Mouse (Mus musculus) liver, postnatal 0 days (tissue): ENCODE measurements around the gene Taf3. TPM values are rescaled to one million over a fixed set of nuclear protein-coding genes. Genes with fewer than 3 reads are reported as not detected.

Experiments
- ATAC-seq: fragments of 200-750 bp; cut with Nextera tagmentation; 2 replicates; pipeline ENCODE4 v1.8.0; 2017; ENCODE audit warnings: mild to moderate bottlenecking, moderate library complexity
- DNase-seq: peaks from one replicate; pipeline ENCODE4 v3.0.0-alpha.2; 2016
- H3K27ac ChIP-seq: fragments of 300-500 bp; sonication (generic); 2 replicates; pipeline ENCODE4 v1.5.1; 2014; ENCODE audit warnings: antibody characterized with exemption, moderate library complexity, mild to moderate bottlenecking, low read depth
- H3K27me3 ChIP-seq: fragments of 300-500 bp; sonication (generic); 2 replicates; pipeline ENCODE4 v1.6.1; 2014; ENCODE audit warnings: low read length, control low read depth, mixed read lengths; ENCODE audit not compliant: insufficient read depth
- H3K36me3 ChIP-seq: fragments of 300-500 bp; sonication (generic); replicated peaks from 2 replicates; pipeline ENCODE4 v1.6.1; 2014; ENCODE audit warnings: mild to moderate bottlenecking, control low read depth, low read length, moderate library complexity, mixed read lengths; ENCODE audit not compliant: insufficient read depth
- H3K4me1 ChIP-seq: fragments of 300-500 bp; sonication (generic); 2 replicates; pipeline ENCODE4 v1.6.1; 2014; ENCODE audit warnings: antibody characterized with exemption, mild to moderate bottlenecking, control low read depth; ENCODE audit not compliant: insufficient read depth
- H3K4me2 ChIP-seq: fragments of 300-500 bp; sonication (generic); 2 replicates; pipeline ENCODE4 v1.6.1; 2014; ENCODE audit warnings: low read depth, mild to moderate bottlenecking, low read length, moderate library complexity, mixed read lengths
- H3K4me3 ChIP-seq: fragments of 300-500 bp; sonication (generic); 2 replicates; pipeline ENCODE4 v1.5.1; 2014; ENCODE audit warnings: low read depth, low read length
- H3K9ac ChIP-seq: fragments of 300-500 bp; sonication (generic); replicated peaks from 2 replicates; pipeline ENCODE4 v1.6.1; 2014; ENCODE audit warnings: mild to moderate bottlenecking, moderate library complexity
- H3K9me3 ChIP-seq: fragments of 300-500 bp; sonication (generic); 2 replicates; pipeline ENCODE4 v1.6.1; 2016; ENCODE audit warnings: mild to moderate bottlenecking, control low read depth, low read length, mixed read lengths
- CTCF ChIP-seq: sonication (generic); IDR thresholded peaks from 2 replicates; pipeline ENCODE4 v1.5.1; 2016; ENCODE audit warnings: antibody characterized with exemption, low read depth
- EP300 ChIP-seq: IDR thresholded peaks from 2 replicates; pipeline ENCODE4 v1.6.1; 2016; ENCODE audit warnings: antibody characterized with exemption, low read depth, mild to moderate bottlenecking
- WGBS: fragments of 180-500 bp; shearing (Covaris S2); extraction: QIAGEN DNeasy Blood & Tissue Kit; methylation state at CpG from one replicate; pipeline ENCODE4 v1.1.7; 2014; ENCODE audit not compliant: insufficient replicate concordance; 5-methylcytosine and 5-hydroxymethylcytosine counted together
- polyA plus RNA-seq: library from polyadenylated mRNA; unstranded; fragments of >200 nt; fragmentation: Nextera tagmentation; extraction: Ambion mirVana; gene quantifications from 2 replicates; pipeline ENCODE4 v1.2.1, GENCODE M21; 2015

Gene Taf3
- polyA plus RNA-seq, 1 experiment from 2014 or later, result 5.7 TPM

- no peak for DNase-seq
- no peaks in the 10 kb centered on the region for H3K36me3 ChIP-seq
- H3K4me2 ChIP-seq, result peak overlapping the region; percentile 65
- peaks cover 3% of the 10 kb centered on the region; the same call in 1 of the 2 replicates for H3K27me3 ChIP-seq
- peak overlapping the region; percentile 32 for H3K4me3 ChIP-seq
- no peaks in the 10 kb centered on the region for H3K9me3 ChIP-seq
- peaks cover 5% of the 10 kb centered on the region; the same call in 1 of the 2 replicates for H3K4me1 ChIP-seq
- H3K27ac ChIP-seq, result no peak overlapping the region
- TF ChIP-seq EP300, result no peak
- TF ChIP-seq CTCF, result no peak
- ATAC-seq, result peak; percentile 21; the same call in 1 of the 2 replicates
- H3K9ac ChIP-seq, result peak overlapping the region; percentile 21; the same call in 1 of the 2 replicates
- WGBS, result 5% methylated on average over 11 of the region's 11 CpGs
Measured at GRCm38 (mm10) chr2:9905995-9906394, 142.4 kb downstream of the Taf3 start.

- Histone ChIP-seq H3K36me3 (no peaks in the 10 kb centered on the region), H3K4me2 (no peak overlapping the region), H3K4me3 (no peak overlapping the region), H3K9me3 (no peaks in the 10 kb centered on the region), H3K4me1 (peaks cover 5% of the 10 kb centered on the region; the same call in 1 of the 2 replicates), H3K9ac (no peak overlapping the region), H3K27me3 (peaks cover 10% of the 10 kb centered on the region; the same call in 1 of the 2 replicates), H3K27ac (no peak overlapping the region)
- 52% methylated on average over 14 of the region's 14 CpGs for WGBS
- no peak for TF ChIP-seq EP300
- no peak for TF ChIP-seq CTCF
- DNase-seq (no peak), ATAC-seq (no peak)
Measured at GRCm38 (mm10) chr2:9903854-9904560, 144.4 kb downstream of the Taf3 start.

- DNase-seq, result no peak
- no peak for ATAC-seq
- Histone ChIP-seq H3K4me3 (no peak overlapping the region), H3K4me1 (no peaks in the 10 kb centered on the region), H3K27ac (no peak overlapping the region), H3K9me3 (no peaks in the 10 kb centered on the region), H3K4me2 (no peak overlapping the region), H3K9ac (no peak overlapping the region), H3K36me3 (no peaks in the 10 kb centered on the region), H3K27me3 (peaks cover 68% of the 10 kb centered on the region)
- TF ChIP-seq EP300 (no peak), CTCF (no peak)
- WGBS, result 33% methylated on average over 8 of the region's 8 CpGs
Measured at GRCm38 (mm10) chr2:9897846-9898245, 150.6 kb downstream of the Taf3 start.

- no peak overlapping the region for H3K27ac ChIP-seq
- TF ChIP-seq EP300 (no peak), CTCF (no peak)
- no peak overlapping the region for H3K9ac ChIP-seq
- H3K4me3 ChIP-seq, result no peak overlapping the region
- no peaks in the 10 kb centered on the region for H3K4me1 ChIP-seq
- 2% methylated on average over 22 of the region's 22 CpGs for WGBS
- no peak for DNase-seq
- no peaks in the 10 kb centered on the region for H3K36me3 ChIP-seq
- H3K9me3 ChIP-seq, result no peaks in the 10 kb centered on the region
- H3K4me2 ChIP-seq, result no peak overlapping the region
- peaks cover 78% of the 10 kb centered on the region for H3K27me3 ChIP-seq
- no peak for ATAC-seq
Measured at GRCm38 (mm10) chr2:9896097-9896770, 152.2 kb downstream of the Taf3 start.

- Histone ChIP-seq H3K9me3 (no peaks in the 10 kb centered on the region), H3K36me3 (no peaks in the 10 kb centered on the region), H3K9ac (no peak overlapping the region), H3K4me2 (no peak overlapping the region), H3K27me3 (peaks cover 90% of the 10 kb centered on the region), H3K4me1 (no peaks in the 10 kb centered on the region), H3K4me3 (no peak overlapping the region), H3K27ac (no peak overlapping the region)
- ATAC-seq (no peak), DNase-seq (no peak)
- 3% methylated on average over 18 of the region's 19 CpGs for WGBS
- TF ChIP-seq EP300 (no peak), CTCF (no peak)
Measured at GRCm38 (mm10) chr2:9894836-9895593, 153.4 kb downstream of the Taf3 start.

GRCm38 (mm10) chr2:9893272-9893953 lies 155.0 kb downstream of the Taf3 start:
- 9% methylated on average over 6 of the region's 6 CpGs for WGBS
- ATAC-seq (no peak), DNase-seq (no peak)
- peaks cover 91% of the 10 kb centered on the region for H3K27me3 ChIP-seq
- no peak overlapping the region for H3K27ac ChIP-seq
- no peak overlapping the region for H3K4me3 ChIP-seq
- no peak overlapping the region for H3K9ac ChIP-seq
- no peaks in the 10 kb centered on the region for H3K9me3 ChIP-seq
- no peak overlapping the region for H3K4me2 ChIP-seq
- TF ChIP-seq CTCF, result no peak
- no peak for TF ChIP-seq EP300
- H3K36me3 ChIP-seq, result no peaks in the 10 kb centered on the region
- peaks cover 6% of the 10 kb centered on the region for H3K4me1 ChIP-seq
